7 mouse cellular contexts compared by ENCODE assay signal in the genomic region with DNA sequence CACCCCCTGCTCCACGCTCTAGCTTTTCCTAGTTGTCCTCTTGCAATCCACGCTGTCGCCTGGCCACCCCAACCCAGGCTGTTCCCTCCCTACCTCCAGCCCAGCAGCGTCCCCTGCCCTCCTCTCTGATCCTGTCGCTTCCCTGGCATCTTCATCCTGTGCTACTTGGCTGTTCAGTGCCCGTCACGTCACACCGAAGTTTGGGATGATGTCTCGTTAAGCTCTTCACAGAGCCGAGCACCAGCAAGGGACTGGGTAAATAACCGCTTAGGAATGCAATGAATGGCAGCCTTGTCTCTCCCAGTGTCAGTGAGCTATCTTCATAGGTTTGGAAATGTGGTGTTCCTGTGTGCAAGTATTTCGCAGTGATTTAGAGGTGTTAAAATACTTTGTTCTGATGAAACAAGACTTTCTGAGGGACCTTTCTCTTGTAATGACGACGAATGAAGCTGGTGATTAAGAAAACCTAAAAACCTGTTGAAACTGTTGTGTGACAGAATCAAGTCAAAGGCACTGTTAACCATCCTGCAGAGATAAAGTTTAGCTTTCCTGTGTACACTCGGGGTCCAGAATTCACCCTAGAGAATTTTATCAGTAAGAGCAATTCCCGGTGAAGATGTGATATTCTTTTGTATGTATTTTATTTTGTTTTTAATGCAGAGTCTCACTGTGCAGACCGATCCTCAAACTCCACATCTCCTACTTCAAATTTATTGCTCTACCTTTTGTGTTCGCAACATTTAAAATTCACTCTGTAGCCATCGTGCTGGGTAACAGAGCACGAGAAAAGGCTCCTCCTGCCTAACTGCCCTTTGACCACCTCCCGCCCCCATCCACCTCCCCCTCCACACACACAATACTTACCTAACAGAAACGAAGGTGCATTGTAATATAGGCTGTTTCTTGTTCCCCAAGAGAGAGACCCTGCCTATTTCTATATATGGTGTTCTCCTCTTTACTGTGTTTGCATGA. TPM values are rescaled to one million over a fixed set of nuclear protein-coding genes. Genes with fewer than 3 reads are reported as not detected.
A peak's percentile ranks its signal among the peaks of the same experiment; 100 is the strongest.
DNase-seq lines count a peak whose midpoint lies in the region; ATAC-seq and TF ChIP-seq lines count a peak whose summit lies in the region.

No protein-coding gene starts in this region.

- peak; percentile 4 for ATAC-seq in lung, postnatal 0 days
- ATAC-seq in heart, embryonic 16.5 days (replicated peaks; ENCODE audit: extremely low read depth, insufficient read depth, low FRiP score), result peak; percentile 14
- peak; percentile 2; the same call in 1 of the 2 replicates for ATAC-seq in liver, postnatal 0 days

- H3K27ac ChIP-seq in lung, postnatal 0 days (ENCODE audit: low read length), result peak overlapping the region; percentile 95
- peak overlapping the region; percentile 99 for H3K27ac ChIP-seq in heart, embryonic 16.5 days (ENCODE audit: low read length)
- H3K27ac ChIP-seq in liver, postnatal 0 days (ENCODE audit: low read depth), result peak overlapping the region; percentile 95

- H3K27me3 ChIP-seq in lung, postnatal 0 days (replicated peaks; ENCODE audit: insufficient read depth, low read length), result no peaks in the 10 kb centered on the region
- no peaks in the 10 kb centered on the region for H3K27me3 ChIP-seq in heart, embryonic 16.5 days (ENCODE audit: control insufficient read depth, insufficient read depth, low read length)
- no peaks in the 10 kb centered on the region for H3K27me3 ChIP-seq in liver, postnatal 0 days (ENCODE audit: insufficient read depth, low read length)

- no peaks in the 10 kb centered on the region for H3K36me3 ChIP-seq in lung, postnatal 0 days (ENCODE audit: insufficient read depth, low read length)
- H3K36me3 ChIP-seq in heart, embryonic 16.5 days (ENCODE audit: control insufficient read depth, insufficient read depth), result no peaks in the 10 kb centered on the region
- H3K36me3 ChIP-seq in liver, postnatal 0 days (replicated peaks; ENCODE audit: insufficient read depth, low read length), result no peaks in the 10 kb centered on the region

- H3K4me3 ChIP-seq in lung, postnatal 0 days (ENCODE audit: low read depth, low read length), result peak overlapping the region; percentile 94
- H3K4me3 ChIP-seq in heart, embryonic 16.5 days (ENCODE audit: low read length), result peak overlapping the region; percentile 81
- H3K4me3 ChIP-seq in liver, postnatal 0 days (ENCODE audit: low read depth, low read length), result peak overlapping the region; percentile 92

- H3K9ac ChIP-seq in lung, postnatal 0 days (replicated peaks; ENCODE audit: low read depth), result peak overlapping the region; percentile 63
- peak overlapping the region; percentile 92 for H3K9ac ChIP-seq in heart, embryonic 16.5 days (ENCODE audit: low read length)
- peak overlapping the region; percentile 78 for H3K9ac ChIP-seq in liver, postnatal 0 days (replicated peaks)

- H3K9me3 ChIP-seq in lung, postnatal 0 days (ENCODE audit: low read length), result no peaks in the 10 kb centered on the region
- H3K9me3 ChIP-seq in heart, embryonic 16.5 days (replicated peaks; ENCODE audit: control insufficient read depth, low read length), result no peaks in the 10 kb centered on the region
- no peaks in the 10 kb centered on the region for H3K9me3 ChIP-seq in liver, postnatal 0 days (ENCODE audit: low read length)

- TF ChIP-seq EP300 in lung, postnatal 0 days (IDR thresholded peaks at IDR 0.05), result no peak
- no peak for TF ChIP-seq EP300 in liver, postnatal 0 days (IDR thresholded peaks at IDR 0.05; ENCODE audit: low read depth)

- no peaks in the 10 kb centered on the region; the same call in 1 of the 2 replicates for H3K4me1 ChIP-seq in lung, postnatal 0 days (ENCODE audit: insufficient read depth, low read depth, low read length)
- H3K4me1 ChIP-seq in heart, embryonic 16.5 days (ENCODE audit: control insufficient read depth, insufficient read depth, low read length), result peaks cover 24% of the 10 kb centered on the region
- peaks cover 27% of the 10 kb centered on the region for H3K4me1 ChIP-seq in liver, postnatal 0 days (ENCODE audit: insufficient read depth)

- peak overlapping the region; percentile 83 for H3K4me2 ChIP-seq in lung, postnatal 0 days (replicated peaks; ENCODE audit: low read depth, low read length)
- peak overlapping the region; percentile 96 for H3K4me2 ChIP-seq in heart, embryonic 16.5 days (ENCODE audit: low read depth, low read length)
- H3K4me2 ChIP-seq in liver, postnatal 0 days (ENCODE audit: low read depth, low read length), result peak overlapping the region; percentile 94

- TF ChIP-seq CTCF in lung, postnatal 0 days (IDR thresholded peaks at IDR 0.05), result peak; percentile 48
- TF ChIP-seq CTCF in liver, postnatal 0 days (IDR thresholded peaks at IDR 0.05; ENCODE audit: low read depth), result no peak

- 10% methylated on average over 22 of the region's 22 CpGs for WGBS in lung, postnatal 0 days
- WGBS in heart, embryonic 16.5 days, result 12% methylated on average over 22 of the region's 22 CpGs
- WGBS in liver, postnatal 0 days (ENCODE audit: insufficient replicate concordance), result 9% methylated on average over 22 of the region's 22 CpGs

- peak; percentile 59 for DNase-seq in lung, postnatal 0 days (ENCODE audit: low spot score)
- DNase-seq in lung, postnatal 25 days (ENCODE audit: low spot score), result no peak
- DNase-seq in c-Kit-positive CD71-positive TER-119-positive erythroid progenitor cells, embryonic 14.5 days (ENCODE audit: low spot score), result peak; percentile 50
- peak; percentile 37 for DNase-seq in liver, postnatal 0 days
- DNase-seq in urinary bladder, postnatal 36 days (ENCODE audit: low spot score in 2 of 2), result no peak
- no peak for DNase-seq in thymus, postnatal 4 days

RNA-seq across cellular contexts. Expression of gene Scaf11, which starts 1.2 kb away (rescaled TPM):
- polyA plus RNA-seq in lung, postnatal 0 days (2015; fragmentation: Nextera tagmentation; extraction: Ambion mirVana), result 59.9 and 65.6 TPM in 2 replicates
- 50.9 and 52.8 TPM in 2 replicates for polyA plus RNA-seq in heart, embryonic 16.5 days (2015; fragmentation: Nextera tagmentation; extraction: Ambion mirVana)
- polyA plus RNA-seq in liver, postnatal 0 days (2015; fragmentation: Nextera tagmentation; extraction: Ambion mirVana), result 32.5 and 35.6 TPM in 2 replicates

Comparison
In these comparisons a context has a peak if more than half of its experiments do, and no peak if none do; other contexts are left out.
1. DNase-seq: peak in lung, postnatal 0 days (single experiment), c-Kit-positive CD71-positive TER-119-positive erythroid progenitor cells, embryonic 14.5 days (single experiment) and liver, postnatal 0 days (single experiment); none in lung, postnatal 25 days (single experiment), urinary bladder, postnatal 36 days (0 of 2) and thymus, postnatal 4 days (single experiment).
2. Peak in every context shown above with its lines, with median percentiles within 50 percentile points of each other: ATAC-seq, H3K27ac ChIP-seq, H3K4me2 ChIP-seq, H3K4me3 ChIP-seq and H3K9ac ChIP-seq.